Mouse (Mus musculus): ENCODE data around the gene Pih1d1. TPM values are rescaled to one million over a fixed set of nuclear protein-coding genes. Genes with fewer than 3 reads are reported as not detected.

Gene Pih1d1
- total and polyA plus RNA-seq, 3 experiments = 37.4 to 69.3 (median 50.3) TPM

DNA sequence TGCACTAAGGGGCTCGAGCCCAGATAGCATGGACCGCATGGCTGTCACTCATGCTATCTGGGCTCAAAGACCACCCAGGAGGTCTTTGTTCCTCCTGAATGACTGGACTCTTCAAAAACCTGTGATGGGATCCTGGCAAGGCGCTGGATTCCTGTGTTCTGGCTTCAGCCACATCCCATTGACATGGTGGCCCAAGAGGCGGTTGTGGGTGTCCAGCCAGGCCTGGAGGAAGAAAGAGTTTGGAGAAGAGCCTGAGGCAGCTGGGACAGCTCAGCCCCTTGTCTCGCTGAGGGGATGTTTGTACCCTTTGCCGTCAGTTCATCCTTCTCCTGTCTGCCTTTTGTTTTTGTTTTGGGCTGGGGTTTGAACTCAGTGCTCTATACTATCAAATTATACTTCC, 4.6 kb upstream of the Pih1d1 start:
- Histone ChIP-seq H3K9me3 (replicated peaks; ENCODE audit: low read length) (no peaks in the 10 kb centered on the region), H3K4me3 (replicated peaks in 1 of 3; ENCODE audit: low read depth in 2 of 3, low read length in 2 of 3, poor library complexity in 1 of 3) (no peak overlapping the region), H3K4me1 (ENCODE audit: control insufficient read depth in 1 of 2, insufficient read depth in 2 of 2) (peaks cover 5 to 29% of the 10 kb centered on the region in 2 experiments), H3K4me2 (ENCODE audit: insufficient read depth, low read depth, poor library complexity, severe bottlenecking) (no peak overlapping the region), H3K27ac (ENCODE audit: insufficient read depth, low read depth) (no peak overlapping the region), H3K79me2 (replicated peaks; ENCODE audit: control insufficient read depth, extremely low read depth, insufficient read depth, poor library complexity, severe bottlenecking) (no peaks in the 10 kb centered on the region), H3K36me3 (replicated peaks in 1 of 2; ENCODE audit: control insufficient read depth in 1 of 2, insufficient read depth in 1 of 2, low read length in 1 of 2) (peaks cover under 1 to 53% of the 10 kb centered on the region in 2 experiments), H3K9ac (ENCODE audit: insufficient read depth, low read depth) (no peak overlapping the region), H3K27me3 (replicated peaks) (no peaks in the 10 kb centered on the region)
- in situ Hi-C loops (cut with MboI; ENCODE audit: low pct_ligation_motif_present, low pct_unique_long_range_greater_than_20kb, low sequenced_read_pairs) (no loop called here), dilution Hi-C loops (cut with MboI; ENCODE audit: extremely low pct_ligation_motif_present, extremely low pct_unique_long_range_greater_than_20kb, low sequenced_read_pairs) (no loop called here)
- DNase-seq (ENCODE audit: extremely low read depth) = no peak
- TF ChIP-seq RCOR1 (conservative IDR thresholded peaks at IDR 0.05; ENCODE audit: low read depth, low read length) (no peak), TBP (conservative IDR thresholded peaks at IDR 0.05; ENCODE audit: low read depth, low read length) (no peak), SMC3 (IDR thresholded peaks at IDR 0.05; ENCODE audit: low read depth, low read length) (no peak), CHD2 (IDR thresholded peaks at IDR 0.05; ENCODE audit: low read length) (no peak), POLR2A (IDR thresholded peaks at IDR 0.05; ENCODE audit: low read depth, low read length) (no peak), NELFE (IDR thresholded peaks at IDR 0.05; ENCODE audit: low read depth, low read length) (no peak), CHD1 (IDR thresholded peaks at IDR 0.05; ENCODE audit: low read depth, low read length) (no peak), IRF4 (IDR thresholded peaks at IDR 0.05; ENCODE audit: low read depth, low read length) (no peak), ETS1 (conservative IDR thresholded peaks at IDR 0.05; ENCODE audit: low read depth, low read length) (no peak), CTCF (conservative IDR thresholded peaks at IDR 0.05 in 1 of 2, IDR thresholded peaks at IDR 0.05 in 1 of 2; ENCODE audit: low read depth in 2 of 2, low read length in 2 of 2) (no peak), MEF2A (IDR thresholded peaks at IDR 0.05; ENCODE audit: borderline replicate concordance, low read depth, low read length) (no peak), JUN (IDR thresholded peaks at IDR 0.05; ENCODE audit: insufficient read depth, low read depth, low read length) (no peak), JUND (conservative IDR thresholded peaks at IDR 0.05; ENCODE audit: low read depth, low read length) (no peak), MAZ (IDR thresholded peaks at IDR 0.05; ENCODE audit: low read depth, low read length) (no peak), ZC3H11A (IDR thresholded peaks at IDR 0.05; ENCODE audit: low read depth, low read length) (no peak), E2F4 (IDR thresholded peaks at IDR 0.05; ENCODE audit: insufficient replicate concordance, low read depth, low read length) (no peak), MAX (IDR thresholded peaks at IDR 0.05; ENCODE audit: low read length) (no peak)

DNA sequence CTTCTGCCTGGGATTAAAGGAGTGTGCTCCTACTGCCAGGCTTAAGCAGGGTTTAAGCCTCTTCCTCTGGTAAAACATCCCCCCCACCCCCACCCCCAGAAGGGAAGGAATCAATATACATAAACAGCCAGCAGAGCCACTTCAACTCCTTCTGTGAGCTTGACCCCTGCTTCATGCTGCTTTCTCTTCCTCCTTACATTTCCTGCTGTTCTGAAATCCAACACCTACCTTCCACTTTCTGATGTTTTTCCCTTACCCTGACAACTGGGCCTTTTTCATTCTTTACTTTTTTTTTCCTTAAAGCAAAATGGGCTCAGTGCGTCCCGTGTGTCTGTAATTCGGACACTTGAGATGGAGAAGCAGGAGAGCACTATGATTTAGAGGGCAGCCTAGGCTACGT, 3.8 kb upstream of the Pih1d1 start:
- in situ Hi-C loops (cut with MboI; ENCODE audit: low pct_ligation_motif_present, low pct_unique_long_range_greater_than_20kb, low sequenced_read_pairs) (no loop called here), dilution Hi-C loops (cut with MboI; ENCODE audit: extremely low pct_ligation_motif_present, extremely low pct_unique_long_range_greater_than_20kb, low sequenced_read_pairs) (no loop called here)
- Histone ChIP-seq H3K27me3 (replicated peaks) (no peaks in the 10 kb centered on the region), H3K9me3 (replicated peaks; ENCODE audit: low read length) (no peaks in the 10 kb centered on the region), H3K9ac (ENCODE audit: insufficient read depth, low read depth) (no peak overlapping the region), H3K79me2 (replicated peaks; ENCODE audit: control insufficient read depth, extremely low read depth, insufficient read depth, poor library complexity, severe bottlenecking) (no peaks in the 10 kb centered on the region), H3K4me2 (ENCODE audit: insufficient read depth, low read depth, poor library complexity, severe bottlenecking) (no peak overlapping the region), H3K4me3 (replicated peaks in 1 of 3; ENCODE audit: low read depth in 2 of 3, low read length in 2 of 3, poor library complexity in 1 of 3) (no peak overlapping the region), H3K36me3 (replicated peaks in 1 of 2; ENCODE audit: control insufficient read depth in 1 of 2, insufficient read depth in 1 of 2, low read length in 1 of 2) (peaks cover 0 to 45% of the 10 kb centered on the region in 2 experiments), H3K27ac (ENCODE audit: insufficient read depth, low read depth) (no peak overlapping the region), H3K4me1 (ENCODE audit: control insufficient read depth in 1 of 2, insufficient read depth in 2 of 2) (peaks cover 5 to 35% of the 10 kb centered on the region in 2 experiments)
- TF ChIP-seq SIN3A (IDR thresholded peaks at IDR 0.05; ENCODE audit: low read length) (no peak), PAX5 (IDR thresholded peaks at IDR 0.05; ENCODE audit: low read length) (no peak), MAFK (IDR thresholded peaks at IDR 0.05; ENCODE audit: insufficient replicate concordance, low read length) (no peak), POLR2AphosphoS2 (IDR thresholded peaks at IDR 0.05; ENCODE audit: low read depth, low read length) (no peak), ZKSCAN1 (IDR thresholded peaks at IDR 0.05; ENCODE audit: borderline replicate concordance, low read depth, low read length) (no peak), ZC3H11A (IDR thresholded peaks at IDR 0.05; ENCODE audit: low read depth, low read length) (no peak), KAT2A (IDR thresholded peaks at IDR 0.05; ENCODE audit: insufficient replicate concordance, low read length) (no peak), GABPA (IDR thresholded peaks at IDR 0.05; ENCODE audit: insufficient replicate concordance, low read depth, low read length) (no peak), TBP (conservative IDR thresholded peaks at IDR 0.05; ENCODE audit: low read depth, low read length) (no peak), HCFC1 (IDR thresholded peaks at IDR 0.05; ENCODE audit: low read depth, low read length) (no peak), IRF4 (IDR thresholded peaks at IDR 0.05; ENCODE audit: low read depth, low read length) (no peak), CTCF (conservative IDR thresholded peaks at IDR 0.05 in 1 of 2, IDR thresholded peaks at IDR 0.05 in 1 of 2; ENCODE audit: low read depth in 2 of 2, low read length in 2 of 2) (no peak), JUND (conservative IDR thresholded peaks at IDR 0.05; ENCODE audit: low read depth, low read length) (no peak), ZNF384 (IDR thresholded peaks at IDR 0.05; ENCODE audit: low read depth, low read length) (no peak)
- no peak for DNase-seq (ENCODE audit: extremely low read depth)
